Mouse (Mus musculus) cerebellum, postnatal 4 days (tissue): ENCODE results near the gene Slc6a16.

Source experiments
- DNase-seq, 2 experiments: peaks; one replicate each; pipeline ENCODE4 v3.0.0; 2022; ENCODE audit warnings: low spot score in 2 of 2, mixed read lengths in 1 of 2

Slc6a16 gene

GRCm38 (mm10) chr7:45216442-45217183, 24.3 kb upstream of the Slc6a16 start:
- DNase-seq, result peak; percentile 70 to 89

GRCm38 (mm10) chr7:45221680-45222079, 19.2 kb upstream of the Slc6a16 start:
- DNase-seq, result no peak

GRCm38 (mm10) chr7:45224826-45225225, 16.1 kb upstream of the Slc6a16 start:
- no peak for DNase-seq

GRCm38 (mm10) chr7:45226421-45226820, 14.5 kb upstream of the Slc6a16 start:
- no peak for DNase-seq

GRCm38 (mm10) chr7:45228548-45228947, 12.3 kb upstream of the Slc6a16 start:
- DNase-seq, result no peak

- DNase-seq, result no peak
These were observed 11.8 kb upstream of the Slc6a16 start for GRCm38 (mm10) chr7:45229046-45229445.

- DNase-seq, result no peak
These were observed 11.3 kb upstream of the Slc6a16 start for GRCm38 (mm10) chr7:45229459-45230203.

GRCm38 (mm10) chr7:45231192-45231591, 9.7 kb upstream of the Slc6a16 start:
- no peak for DNase-seq

GRCm38 (mm10) chr7:45231941-45232340, 8.9 kb upstream of the Slc6a16 start:
- DNase-seq, result no peak

- DNase-seq, result no peak
These were observed 8.0 kb upstream of the Slc6a16 start for GRCm38 (mm10) chr7:45232716-45233465.

- DNase-seq, result peak in 1 of 2 experiments; percentile 55
These were observed 7.1 kb upstream of the Slc6a16 start for GRCm38 (mm10) chr7:45233580-45234332.

- DNase-seq, result no peak
These were observed 6.5 kb upstream of the Slc6a16 start for GRCm38 (mm10) chr7:45234333-45234841.

- peak in 1 of 2 experiments; percentile 44 for DNase-seq
These were observed 5.8 kb upstream of the Slc6a16 start for GRCm38 (mm10) chr7:45234922-45235571.

- DNase-seq, result no peak
These were observed 5.2 kb upstream of the Slc6a16 start for GRCm38 (mm10) chr7:45235656-45236180.

GRCm38 (mm10) chr7:45237747-45238699, 2.9 kb upstream of the Slc6a16 start:
- no peak for DNase-seq

GRCm38 (mm10) chr7:45238723-45239496, 2.0 kb upstream of the Slc6a16 start, which contains the start of gene Cd37:
Cd37 (minus strand) TSS chr7:45239115.
- DNase-seq, result no peak

GRCm38 (mm10) chr7:45240109-45240508, 776 bp upstream of the Slc6a16 start:
- DNase-seq, result no peak

GRCm38 (mm10) chr7:45241389-45241749, 484 bp downstream of the Slc6a16 start:
- no peak for DNase-seq

- DNase-seq, result no peak
These were observed 6.8 kb downstream of the Slc6a16 start for GRCm38 (mm10) chr7:45247666-45248065.
